Mouse (Mus musculus) MEL (cell line): ENCODE results near the gene Sema5a. TPM values are rescaled to one million over a fixed set of nuclear protein-coding genes. Genes with fewer than 3 reads are reported as not detected.

Source experiments
- DNase-seq: peaks from one replicate; pipeline ENCODE4 v3.0.0; 2011; ENCODE audit warnings: low read depth, low spot score
- H3K27ac ChIP-seq: 2 replicates; pipeline ENCODE4 v1.5.1; 2012; ENCODE audit warnings: low read depth, mild to moderate bottlenecking, control low read depth, low read length, moderate library complexity; ENCODE audit not compliant: control insufficient read depth
- H3K27me3 ChIP-seq, 2 experiments: fragments of 150-350 bp in 1 of 2; sonication (generic) in 1 of 2; 2 replicates each; pipeline ENCODE4 v1.6.1; 2012; ENCODE audit warnings: low read length in 2 of 2, mild to moderate bottlenecking in 2 of 2, improper control_type of control experiment in 1 of 2, moderate library complexity in 1 of 2; ENCODE audit not compliant: insufficient read depth in 2 of 2, control insufficient read depth in 1 of 2
- H3K36me3 ChIP-seq, 2 experiments: 2 replicates each; pipeline ENCODE4 v1.6.1; 2012 to 2014; ENCODE audit warnings: low read length in 2 of 2, improper control_type of control experiment in 1 of 2, inconsistent platforms in 1 of 2, mild to moderate bottlenecking in 1 of 2; ENCODE audit not compliant: insufficient read depth in 2 of 2, control insufficient read depth in 1 of 2
- H3K4me1 ChIP-seq, 2 experiments: fragments of 150-350 bp in 1 of 2; sonication (generic) in 1 of 2; 2 replicates each; pipeline ENCODE4 v1.6.1; 2012; ENCODE audit warnings: low read length in 2 of 2, improper control_type of control experiment in 1 of 2, mild to moderate bottlenecking in 1 of 2; ENCODE audit not compliant: insufficient read depth in 2 of 2, control insufficient read depth in 1 of 2
- H3K4me3 ChIP-seq, 2 experiments: fragments of 150-350 bp in 1 of 2; sonication (generic) in 1 of 2; 2 replicates each; pipeline ENCODE4 v1.5.1; 2012; ENCODE audit warnings: low read depth in 2 of 2, low read length in 2 of 2, mild to moderate bottlenecking in 2 of 2, moderate library complexity in 2 of 2, control low read depth in 1 of 2, improper control_type of control experiment in 1 of 2; ENCODE audit not compliant: control insufficient read depth in 1 of 2, insufficient read depth in 1 of 2
- H3K79me2 ChIP-seq: 2 replicates; pipeline ENCODE4 v1.6.1; 2012; ENCODE audit warnings: mild to moderate bottlenecking, low read length, moderate library complexity; ENCODE audit not compliant: control insufficient read depth, poor library complexity, insufficient read depth
- H3K9ac ChIP-seq: 2 replicates; pipeline ENCODE4 v1.6.1; 2012; ENCODE audit warnings: low read depth, mild to moderate bottlenecking, control low read depth, low read length, moderate library complexity; ENCODE audit not compliant: control insufficient read depth, poor library complexity, severe bottlenecking
- H3K9me3 ChIP-seq: fragments of 150-350 bp; sonication (generic); replicated peaks from 2 replicates; pipeline ENCODE4 v1.6.1; 2012; ENCODE audit warnings: mild to moderate bottlenecking, low read length, improper control_type of control experiment, moderate library complexity; ENCODE audit not compliant: insufficient read depth
- CHD1 ChIP-seq: IDR thresholded peaks from 2 replicates; pipeline ENCODE4 v1.6.1; 2012; ENCODE audit warnings: low read depth, mild to moderate bottlenecking, inconsistent platforms, low read length, improper control_type of control experiment
- CHD2 ChIP-seq: IDR thresholded peaks from 2 replicates; pipeline ENCODE4 v1.6.1; 2011; ENCODE audit warnings: low read length, improper control_type of control experiment
- ETS1 ChIP-seq: IDR thresholded peaks from 2 replicates; pipeline ENCODE4 v1.6.1; 2012; ENCODE audit warnings: low read depth, mild to moderate bottlenecking, inconsistent platforms, low read length, improper control_type of control experiment, moderate library complexity
- GABPA ChIP-seq: IDR thresholded peaks from 2 replicates; pipeline ENCODE4 v1.6.1; 2012; ENCODE audit warnings: low read depth, mild to moderate bottlenecking, inconsistent platforms, low read length, improper control_type of control experiment, moderate library complexity
- HCFC1 ChIP-seq: IDR thresholded peaks from 2 replicates; pipeline ENCODE4 v1.6.1; 2012; ENCODE audit warnings: low read depth, mild to moderate bottlenecking, inconsistent platforms, low read length, improper control_type of control experiment, moderate library complexity
- KAT2A ChIP-seq: conservative IDR thresholded peaks from 2 replicates; pipeline ENCODE4 v1.6.1; 2012; ENCODE audit warnings: low read depth, low read length, improper control_type of control experiment, inconsistent platforms
- MAZ ChIP-seq: IDR thresholded peaks from 2 replicates; pipeline ENCODE4 v1.6.1; 2012; ENCODE audit warnings: low read depth, mild to moderate bottlenecking, inconsistent platforms, low read length, improper control_type of control experiment
- MEF2A ChIP-seq: IDR thresholded peaks from 2 replicates; pipeline ENCODE4 v1.6.1; 2014; ENCODE audit warnings: low read depth, mild to moderate bottlenecking, inconsistent platforms, low read length, improper control_type of control experiment; ENCODE audit not compliant: poor library complexity, insufficient replicate concordance, severe bottlenecking; ENCODE audit errors: extremely low read depth
- MYB ChIP-seq: IDR thresholded peaks from 2 replicates; pipeline ENCODE4 v1.6.1; 2011; ENCODE audit warnings: mild to moderate bottlenecking, low read depth, low read length, improper control_type of control experiment
- POLR2A ChIP-seq, 2 experiments: IDR thresholded peaks; 2 replicates each; pipeline ENCODE4 v1.6.1; 2011 to 2012; ENCODE audit warnings: low read length in 2 of 2, mild to moderate bottlenecking in 2 of 2, control low read depth in 1 of 2, improper control_type of control experiment in 1 of 2, low read depth in 1 of 2, moderate library complexity in 1 of 2; ENCODE audit not compliant: control insufficient read depth in 1 of 2, insufficient read depth in 1 of 2, poor library complexity in 1 of 2
- POLR2AphosphoS2 ChIP-seq: IDR thresholded peaks from 2 replicates; pipeline ENCODE4 v1.6.1; 2011; ENCODE audit warnings: low read length, improper control_type of control experiment
- RAD21 ChIP-seq: IDR thresholded peaks from 2 replicates; pipeline ENCODE4 v1.6.1; 2011; ENCODE audit warnings: mild to moderate bottlenecking, low read depth, low read length, improper control_type of control experiment
- TAL1 ChIP-seq: IDR thresholded peaks from 2 replicates; pipeline ENCODE4 v1.6.1; 2012; ENCODE audit warnings: mild to moderate bottlenecking, inconsistent platforms, low read length, moderate library complexity, mixed read lengths
- TBP ChIP-seq: IDR thresholded peaks from 2 replicates; pipeline ENCODE4 v1.8.0; 2011; ENCODE audit warnings: low read depth, low read length, improper control_type of control experiment
- TCF12 ChIP-seq: IDR thresholded peaks from 2 replicates; pipeline ENCODE4 v1.6.1; 2014; ENCODE audit warnings: low read depth, mild to moderate bottlenecking, inconsistent platforms, low read length, improper control_type of control experiment, moderate library complexity
- USF2 ChIP-seq, 2 experiments: IDR thresholded peaks; 2 replicates each; pipeline ENCODE4 v1.6.1; 2011 to 2012; ENCODE audit warnings: improper control_type of control experiment in 2 of 2, low read length in 2 of 2, borderline replicate concordance in 1 of 2, inconsistent platforms in 1 of 2, low read depth in 1 of 2, mild to moderate bottlenecking in 1 of 2; ENCODE audit not compliant: insufficient read depth in 1 of 2
- ZKSCAN1 ChIP-seq: IDR thresholded peaks from 2 replicates; pipeline ENCODE4 v1.6.1; 2012; ENCODE audit warnings: low read depth, mild to moderate bottlenecking, inconsistent platforms, low read length, improper control_type of control experiment, moderate library complexity
- ZMIZ1 ChIP-seq: IDR thresholded peaks from 2 replicates; pipeline ENCODE4 v1.6.1; 2012; ENCODE audit warnings: low read depth, mild to moderate bottlenecking, inconsistent platforms, low read length, improper control_type of control experiment, moderate library complexity
- ZNF384 ChIP-seq: IDR thresholded peaks from 2 replicates; pipeline ENCODE4 v1.6.1; 2012; ENCODE audit warnings: low read depth, mild to moderate bottlenecking, inconsistent platforms, low read length, improper control_type of control experiment
- polyA plus RNA-seq, 2 experiments: library from polyadenylated mRNA; stranded (reverse) in 1 of 2; unstranded in 1 of 2; fragments of >175 nt in 1 of 2; fragments of >200 nt in 1 of 2; gene quantifications; 2 replicates each; pipeline versions ENCODE4 v1.2.1 to v1.2.4; 2012; ENCODE audit warnings: low replicate concordance in 2 of 2, low read depth in 1 of 2; ENCODE audit not compliant: insufficient read length in 2 of 2, insufficient read depth in 1 of 2, missing spikeins in 1 of 2
- total RNA-seq: library from RNA; depleted of rRNA; stranded (reverse); fragments of 300-350 nt; gene quantifications from 2 replicates; pipeline ENCODE4 v1.2.3, GENCODE M21; 2012

The Sema5a gene
- total and polyA plus RNA-seq, 3 experiments = not detected

- Histone ChIP-seq H3K4me3 (no peak overlapping the region), H3K27ac (no peak overlapping the region), H3K9me3 (no peaks in the 10 kb centered on the region), H3K27me3 (no peaks in the 10 kb centered on the region), H3K79me2 (no peaks in the 10 kb centered on the region), H3K4me1 (no peaks in the 10 kb centered on the region), H3K9ac (no peak overlapping the region), H3K36me3 (no peaks in the 10 kb centered on the region)
- TF ChIP-seq MAZ (no peak), ZKSCAN1 (no peak), ETS1 (no peak), USF2 (IDR thresholded peaks at IDR 0.05; ENCODE audit: borderline replicate concordance in 1 of 2, insufficient read depth in 1 of 2, low read depth in 1 of 2, low read length in 2 of 2) (no peak), TCF12 (no peak), CHD2 (no peak)
- no peak for DNase-seq
Measured at GRCm38 (mm10) chr15:32538092-32538491, 293.5 kb downstream of the Sema5a start.

GRCm38 (mm10) chr15:32542746-32543145 is 298.1 kb downstream of the Sema5a start:
- Histone ChIP-seq H3K27ac (no peak overlapping the region), H3K79me2 (no peaks in the 10 kb centered on the region), H3K4me1 (no peaks in the 10 kb centered on the region)
- DNase-seq = no peak
- TF ChIP-seq KAT2A (no peak), MYB (no peak), MEF2A (no peak), CHD1 (no peak), ZNF384 (no peak), ZMIZ1 (no peak), RAD21 (no peak), GABPA (no peak), TBP (no peak), HCFC1 (no peak), TAL1 (no peak), POLR2A (IDR thresholded peaks at IDR 0.05; ENCODE audit: control insufficient read depth in 1 of 2, insufficient read depth in 1 of 2, low read depth in 1 of 2, low read length in 2 of 2, poor library complexity in 1 of 2) (no peak), ZKSCAN1 (no peak), POLR2AphosphoS2 (no peak), ETS1 (no peak), TCF12 (no peak)
- TF ChIP-seq, all 39 proteins: peak for 0
- Histone ChIP-seq H3K9ac (no peak overlapping the region), H3K27me3 (no peaks in the 10 kb centered on the region), H3K9me3 (no peaks in the 10 kb centered on the region), H3K4me3 (no peak overlapping the region), H3K36me3 (no peaks in the 10 kb centered on the region)
